Mouse (Mus musculus): Measurements from ENCODE around the gene Rpl3.

GRCm38 (mm10) chr15:80034366-80034765, 57.3 kb downstream of the Rpl3 start:
- TF ChIP-seq CTCF (IDR thresholded peaks at IDR 0.05; ENCODE audit: low read depth): no peak
- no peak for TF ChIP-seq EP300 (IDR thresholded peaks at IDR 0.05; ENCODE audit: low read depth)
